Mouse (Mus musculus) heart, postnatal 36 days (tissue): ENCODE results near the gene Bcl10. TPM values are rescaled to one million over a fixed set of nuclear protein-coding genes. Genes with fewer than 3 reads are reported as not detected.
"Not testable (repeated sequence)": the region's sequence is repeated elsewhere in the genome, so short reads cannot be mapped to it uniquely, and the experiment has no call there.

Source experiments
- DNase-seq, 2 experiments: peaks; one replicate each; pipeline ENCODE4 v3.0.0; 2021 to 2022
- intact Hi-C: fragments of 180-260 bp; cut with DNase I; formaldehyde crosslinking; loops from one replicate; pipeline ENCODE4 v1.15.1; 2025
- total RNA-seq, 2 experiments: library from RNA; stranded (reverse); gene quantifications; 2 replicates each; pipeline ENCODE4 v1.2.3; 2021

Bcl10 gene
- total RNA-seq, 2 experiments from 2014 or later = 18.2 to 19.6 TPM

- DNase-seq = no peak
- intact Hi-C loops = loop anchor here (10.0 kb wide), 1 partner anchor 869 kb away; the partner anchor contains the start of gene Prkacb
Measured at GRCm38 (mm10) chr3:145945904-145946303, 23.3 kb downstream of the Bcl10 start.

- intact Hi-C loops = loop anchor here (10.0 kb wide), 1 partner anchor 868 kb away; the partner anchor contains the start of gene Prkacb
Measured at GRCm38 (mm10) chr3:145946654-145947053, 24.1 kb downstream of the Bcl10 start.

GRCm38 (mm10) chr3:145947539-145948204 lies 25.1 kb downstream of the Bcl10 start:
- DNase-seq = no peak

More at GRCm38 (mm10) chr3:145946654-145947053, 24.1 kb downstream of the Bcl10 start:
- DNase-seq = no peak

GRCm38 (mm10) chr3:145950034-145950814 lies 27.6 kb downstream of the Bcl10 start:
- intact Hi-C loops = loop anchor here (2.0 to 5.0 kb wide), 3 partner anchors 37 to 123 kb away; partner anchors contain the start of gene Syde2
- DNase-seq = peak; percentile 34 to 42

More at GRCm38 (mm10) chr3:145947539-145948204, 25.1 kb downstream of the Bcl10 start:
- intact Hi-C loops = loop anchor here (10.0 kb wide), 1 partner anchor 867 kb away; the partner anchor contains the start of gene Prkacb

GRCm38 (mm10) chr3:145950815-145951130 lies 28.2 kb downstream of the Bcl10 start:
- intact Hi-C loops = loop anchor here (2.0 to 5.0 kb wide), 3 partner anchors 37 to 122 kb away; partner anchors contain the start of gene Syde2
- no peak for DNase-seq

GRCm38 (mm10) chr3:145951287-145952165 lies 28.9 kb downstream of the Bcl10 start:
- peak; percentile 39 to 46 for DNase-seq
- intact Hi-C loops = loop anchor here (2.0 to 5.0 kb wide), 3 partner anchors 36 to 121 kb away; partner anchors contain the start of gene Syde2

GRCm38 (mm10) chr3:145952945-145953344 lies 30.3 kb downstream of the Bcl10 start:
- intact Hi-C loops = loop anchor here (5.0 kb wide), 2 partner anchors 34 to 94 kb away; partner anchors contain the start of gene Syde2
- no peak for DNase-seq

- no peak for DNase-seq
- intact Hi-C loops = loop anchor here (5.0 kb wide), 2 partner anchors 34 to 94 kb away; partner anchors contain the start of gene Syde2
Measured at GRCm38 (mm10) chr3:145953411-145953810, 30.8 kb downstream of the Bcl10 start.

GRCm38 (mm10) chr3:145959824-145960223 lies 37.2 kb downstream of the Bcl10 start:
- DNase-seq = peak in 1 of 2 experiments; percentile 21
- intact Hi-C loops = loop anchor here (5.0 kb wide), 1 partner anchor 42 kb away; no protein-coding TSS in a partner anchor

GRCm38 (mm10) chr3:145962411-145962810 lies 39.8 kb downstream of the Bcl10 start:
- intact Hi-C loops = loop anchor here (5.0 kb wide), 1 partner anchor 40 kb away; no protein-coding TSS in a partner anchor
- no peak for DNase-seq

- intact Hi-C loops = loop anchor here (2.0 to 5.0 kb wide), 2 partner anchors 25 to 39 kb away; no protein-coding TSS in a partner anchor
- peak in 1 of 2 experiments; percentile 27 for DNase-seq
Measured at GRCm38 (mm10) chr3:145963101-145964017, 40.8 kb downstream of the Bcl10 start.

- peak; percentile 17 to 42 for DNase-seq
- intact Hi-C loops = loop anchor here (2.0 to 5.0 kb wide), 2 partner anchors 25 to 38 kb away; no protein-coding TSS in a partner anchor
Measured at GRCm38 (mm10) chr3:145964018-145964387, 41.4 kb downstream of the Bcl10 start.

GRCm38 (mm10) chr3:145964473-145964872 lies 41.9 kb downstream of the Bcl10 start:
- peak; percentile 53 to 57 for DNase-seq

GRCm38 (mm10) chr3:145965583-145965982 lies 43.0 kb downstream of the Bcl10 start:
- not testable (repeated sequence) for DNase-seq
- intact Hi-C loops = loop anchor here (2.0 kb wide), 1 partner anchor 23 kb away; no protein-coding TSS in a partner anchor

More at GRCm38 (mm10) chr3:145964473-145964872, 41.9 kb downstream of the Bcl10 start:
- intact Hi-C loops = loop anchor here (2.0 to 5.0 kb wide), 2 partner anchors 24 to 38 kb away; no protein-coding TSS in a partner anchor

GRCm38 (mm10) chr3:145966806-145967205 lies 44.2 kb downstream of the Bcl10 start:
- DNase-seq = no peak
- intact Hi-C loops = no loop called here

GRCm38 (mm10) chr3:145969031-145969501 lies 46.5 kb downstream of the Bcl10 start:
- intact Hi-C loops = no loop called here
- no peak for DNase-seq

GRCm38 (mm10) chr3:145971501-145971900 lies 48.9 kb downstream of the Bcl10 start:
- no peak for DNase-seq
- intact Hi-C loops = no loop called here

GRCm38 (mm10) chr3:145974986-145975385 lies 52.4 kb downstream of the Bcl10 start:
- DNase-seq = no peak
- intact Hi-C loops = no loop called here
